Mouse (Mus musculus) brain, embryonic 14.5 days (tissue): ENCODE measurements around the gene Cdk13.

Experiments used
- CTCF ChIP-seq: fragments of 200-500 bp; IDR thresholded peaks from 2 replicates; pipeline ENCODE4 v1.5.1; 2012; ENCODE audit warnings: inconsistent platforms, mild to moderate bottlenecking, moderate library complexity, borderline replicate concordance; ENCODE audit not compliant: insufficient read depth, insufficient read length; ENCODE audit errors: extremely low read depth
- POLR2A ChIP-seq: fragments of 200-500 bp; IDR thresholded peaks from 2 replicates; pipeline ENCODE4 v1.6.1; 2012; ENCODE audit warnings: mild to moderate bottlenecking, inconsistent platforms, borderline replicate concordance; ENCODE audit not compliant: poor library complexity, insufficient read depth, insufficient read length, severe bottlenecking; ENCODE audit errors: extremely low read depth

DNA sequence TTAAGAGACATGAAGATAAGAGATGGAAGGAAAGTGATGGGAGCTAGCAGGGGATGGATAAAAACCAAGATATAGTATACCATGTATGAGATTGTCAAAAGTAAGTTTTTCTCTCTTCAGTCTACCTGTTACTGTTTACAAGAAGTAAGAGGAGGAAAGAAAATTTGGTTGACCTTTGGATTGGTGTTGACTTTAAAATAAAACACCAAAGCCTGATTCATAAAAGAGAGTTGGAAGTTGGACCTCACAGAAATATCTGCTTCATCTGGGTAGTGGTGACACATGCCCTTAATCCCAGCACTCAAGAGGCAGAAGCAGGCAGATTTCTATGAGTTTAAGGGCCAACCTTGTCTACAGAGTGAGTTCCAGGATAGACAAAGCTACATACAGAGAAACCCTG lies 102.6 kb downstream of the Cdk13 start:
- no peak for TF ChIP-seq POLR2A
- no peak for TF ChIP-seq CTCF
